Mouse (Mus musculus) forebrain, embryonic 16.5 days (tissue): ENCODE results near the gene Olfr9. TPM values are rescaled to one million over a fixed set of nuclear protein-coding genes. Genes with fewer than 3 reads are reported as not detected.
"Not testable (repeated sequence)": the region's sequence is repeated elsewhere in the genome, so short reads cannot be mapped to it uniquely, and the experiment has no call there.

Experiments
- ATAC-seq: fragments of 200-750 bp; cut with Nextera tagmentation; 2 replicates; pipeline ENCODE4 v1.8.0; 2017; ENCODE audit warnings: mild to moderate bottlenecking, moderate library complexity
- H3K27ac ChIP-seq: fragments of 300-500 bp; sonication (generic); 2 replicates; pipeline ENCODE4 v1.5.1; 2014; ENCODE audit warnings: low read length, control low read depth
- H3K27me3 ChIP-seq: fragments of 300-500 bp; sonication (generic); replicated peaks from 2 replicates; pipeline ENCODE4 v1.6.1; 2014; ENCODE audit warnings: low read length; ENCODE audit not compliant: control insufficient read depth, insufficient read depth
- H3K36me3 ChIP-seq: fragments of 300-500 bp; sonication (generic); 2 replicates; pipeline ENCODE4 v1.6.1; 2014; ENCODE audit not compliant: control insufficient read depth, insufficient read depth
- H3K4me1 ChIP-seq: fragments of 300-500 bp; sonication (generic); replicated peaks from 2 replicates; pipeline ENCODE4 v1.6.1; 2014; ENCODE audit warnings: low read length; ENCODE audit not compliant: control insufficient read depth, insufficient read depth
- H3K4me2 ChIP-seq: fragments of 300-500 bp; sonication (generic); 2 replicates; pipeline ENCODE4 v1.6.1; 2014; ENCODE audit warnings: mild to moderate bottlenecking, low read length, control low read depth
- H3K4me3 ChIP-seq: fragments of 300-500 bp; sonication (generic); replicated peaks from 2 replicates; pipeline ENCODE4 v1.5.1; 2014; ENCODE audit warnings: mild to moderate bottlenecking, low read length, control low read depth
- H3K9ac ChIP-seq: fragments of 300-500 bp; sonication (generic); replicated peaks from 2 replicates; pipeline ENCODE4 v1.6.1; 2014; ENCODE audit warnings: low read depth, low read length, control low read depth
- H3K9me3 ChIP-seq: fragments of 300-500 bp; sonication (generic); 2 replicates; pipeline ENCODE4 v1.6.1; 2016; ENCODE audit warnings: low read length; ENCODE audit not compliant: control insufficient read depth
- WGBS: fragments of 180-500 bp; shearing (Covaris S2); extraction: QIAGEN DNeasy Blood & Tissue Kit; methylation state at CpG from one replicate; pipeline ENCODE4 v1.1.7; 2014; 5-methylcytosine and 5-hydroxymethylcytosine counted together
- polyA plus RNA-seq: library from polyadenylated mRNA; unstranded; fragments of >200 nt; fragmentation: Nextera tagmentation; extraction: Ambion mirVana; gene quantifications from 2 replicates; pipeline ENCODE4 v1.2.1, GENCODE M21; 2015

The Olfr9 gene
- polyA plus RNA-seq = not detected in 2 replicates

GRCm38 (mm10) chr10:128989131-128989530 lies at the start of gene Olfr9:
Gene Olfr9, plus strand, starts transcription at chr10:128989431.
- 67% methylated on average over 1 of the region's 1 CpGs for WGBS
- not testable (repeated sequence) for H3K27ac ChIP-seq, H3K27me3 ChIP-seq, H3K4me1 ChIP-seq, H3K9me3 ChIP-seq, H3K4me3 ChIP-seq, ATAC-seq, H3K36me3 ChIP-seq, H3K9ac ChIP-seq, H3K4me2 ChIP-seq

- no peak for ATAC-seq
- Histone ChIP-seq H3K4me2 (no peak overlapping the region), H3K4me3 (no peak overlapping the region), H3K9me3 (no peaks in the 10 kb centered on the region), H3K36me3 (no peaks in the 10 kb centered on the region), H3K4me1 (no peaks in the 10 kb centered on the region), H3K27ac (no peak overlapping the region), H3K9ac (no peak overlapping the region), H3K27me3 (peaks cover 9% of the 10 kb centered on the region)
- WGBS = 88% methylated on average over 10 of the region's 10 CpGs
Observed at GRCm38 (mm10) chr10:128940475-128941061, 48.7 kb upstream of the Olfr9 start.

- Histone ChIP-seq H3K4me1 (no peaks in the 10 kb centered on the region), H3K9me3 (no peaks in the 10 kb centered on the region), H3K4me3 (no peak overlapping the region), H3K27ac (no peak overlapping the region), H3K36me3 (no peaks in the 10 kb centered on the region), H3K9ac (no peak overlapping the region), H3K27me3 (no peaks in the 10 kb centered on the region), H3K4me2 (no peak overlapping the region)
- no peak for ATAC-seq
- 16% methylated on average over 3 of the region's 3 CpGs for WGBS
Observed at GRCm38 (mm10) chr10:128945675-128946074, 43.6 kb upstream of the Olfr9 start.

GRCm38 (mm10) chr10:128947496-128947895 lies 41.7 kb upstream of the Olfr9 start:
- WGBS = 88% methylated on average over 4 of the region's 4 CpGs
- Histone ChIP-seq H3K9ac (no peak overlapping the region), H3K4me3 (no peak overlapping the region), H3K27me3 (no peaks in the 10 kb centered on the region), H3K36me3 (no peaks in the 10 kb centered on the region), H3K4me1 (no peaks in the 10 kb centered on the region), H3K4me2 (no peak overlapping the region), H3K9me3 (no peaks in the 10 kb centered on the region), H3K27ac (no peak overlapping the region)
- ATAC-seq = no peak

GRCm38 (mm10) chr10:128950208-128950887 lies 38.9 kb upstream of the Olfr9 start:
- no peak overlapping the region for H3K4me3 ChIP-seq
- H3K9ac ChIP-seq = no peak overlapping the region
- H3K27ac ChIP-seq = no peak overlapping the region
- H3K36me3 ChIP-seq = no peaks in the 10 kb centered on the region
- WGBS = 73% methylated on average over 16 of the region's 16 CpGs
- no peaks in the 10 kb centered on the region for H3K4me1 ChIP-seq
- H3K9me3 ChIP-seq = no peaks in the 10 kb centered on the region
- H3K4me2 ChIP-seq = no peak overlapping the region
- no peak for ATAC-seq
- H3K27me3 ChIP-seq = no peaks in the 10 kb centered on the region

- no peak overlapping the region for H3K27ac ChIP-seq
- no peaks in the 10 kb centered on the region for H3K36me3 ChIP-seq
- 81% methylated on average over 10 of the region's 10 CpGs for WGBS
- no peak overlapping the region for H3K9ac ChIP-seq
- no peak for ATAC-seq
- no peak overlapping the region for H3K4me3 ChIP-seq
- H3K4me1 ChIP-seq = no peaks in the 10 kb centered on the region
- no peak overlapping the region for H3K4me2 ChIP-seq
- no peaks in the 10 kb centered on the region for H3K9me3 ChIP-seq
- H3K27me3 ChIP-seq = no peaks in the 10 kb centered on the region
Observed at GRCm38 (mm10) chr10:128958340-128958739, 30.9 kb upstream of the Olfr9 start.

GRCm38 (mm10) chr10:128960142-128960541 lies 29.1 kb upstream of the Olfr9 start:
- Histone ChIP-seq H3K9me3 (no peaks in the 10 kb centered on the region), H3K4me3 (no peak overlapping the region), H3K36me3 (no peaks in the 10 kb centered on the region), H3K27ac (no peak overlapping the region), H3K27me3 (no peaks in the 10 kb centered on the region), H3K9ac (no peak overlapping the region), H3K4me1 (no peaks in the 10 kb centered on the region), H3K4me2 (no peak overlapping the region)
- no peak for ATAC-seq
- WGBS = 79% methylated on average over 4 of the region's 4 CpGs

- Histone ChIP-seq H3K27me3 (no peaks in the 10 kb centered on the region), H3K4me3 (no peak within 1 kb of the TSS), H3K9me3 (no peaks in the 10 kb centered on the region), H3K9ac (no peak within 1 kb of the TSS), H3K4me1 (no peaks in the 10 kb centered on the region), H3K4me2 (no peak within 1 kb of the TSS), H3K36me3 (no peaks in the 10 kb centered on the region), H3K27ac (no peak within 1 kb of the TSS)
- WGBS = 87% methylated on average over 12 of the region's 12 CpGs
- ATAC-seq = no peak
Observed at GRCm38 (mm10) chr10:128960590-128961584, 28.3 kb upstream of the Olfr9 start, which contains the start of gene Mettl7b. Gene Mettl7b, minus strand, starts transcription at chr10:128960988.

- WGBS = 82% methylated on average over 2 of the region's 2 CpGs
Observed at GRCm38 (mm10) chr10:128964961-128965360, 24.3 kb upstream of the Olfr9 start.

More at GRCm38 (mm10) chr10:128964961-128965360, 24.3 kb upstream of the Olfr9 start:
- Histone ChIP-seq H3K36me3 (no peaks in the 10 kb centered on the region), H3K4me3 (no peak overlapping the region), H3K27ac (no peak overlapping the region), H3K9me3 (no peaks in the 10 kb centered on the region), H3K4me1 (no peaks in the 10 kb centered on the region), H3K4me2 (no peak overlapping the region), H3K9ac (no peak overlapping the region), H3K27me3 (no peaks in the 10 kb centered on the region)
- ATAC-seq = no peak
